Mouse (Mus musculus) hindbrain, embryonic 15.5 days (tissue): Measurements from ENCODE around the gene Plcb2. TPM values are rescaled to one million over a fixed set of nuclear protein-coding genes. Genes with fewer than 3 reads are reported as not detected.

ENCODE experiments used
- ATAC-seq: fragments of 200-750 bp; cut with Nextera tagmentation; 2 replicates; pipeline ENCODE4 v1.8.0; 2017; ENCODE audit warnings: low read depth, moderate number of reproducible peaks, moderate TSS enrichment; ENCODE audit not compliant: low FRiP score
- H3K27ac ChIP-seq: fragments of 300-500 bp; sonication (generic); replicated peaks from 2 replicates; pipeline ENCODE4 v1.5.1; 2015; ENCODE audit warnings: mild to moderate bottlenecking, inconsistent platforms
- H3K27me3 ChIP-seq: fragments of 300-500 bp; sonication (generic); 2 replicates; pipeline ENCODE4 v1.6.1; 2015; ENCODE audit warnings: control low read depth, inconsistent platforms
- H3K36me3 ChIP-seq: fragments of 300-500 bp; sonication (generic); 2 replicates; pipeline ENCODE4 v1.6.1; 2015; ENCODE audit warnings: control low read depth, inconsistent platforms
- H3K4me1 ChIP-seq: fragments of 300-500 bp; sonication (generic); replicated peaks from 2 replicates; pipeline ENCODE4 v1.6.1; 2015; ENCODE audit warnings: control low read depth, inconsistent platforms
- H3K4me2 ChIP-seq: fragments of 300-500 bp; sonication (generic); 2 replicates; pipeline ENCODE4 v1.6.1; 2015; ENCODE audit warnings: moderate library complexity, mild to moderate bottlenecking, inconsistent platforms
- H3K4me3 ChIP-seq: fragments of 300-500 bp; sonication (generic); 2 replicates; pipeline ENCODE4 v1.5.1; 2015; ENCODE audit warnings: mild to moderate bottlenecking, inconsistent platforms
- H3K9ac ChIP-seq: fragments of 300-500 bp; sonication (generic); 2 replicates; pipeline ENCODE4 v1.6.1; 2015; ENCODE audit warnings: inconsistent platforms
- H3K9me3 ChIP-seq: fragments of 300-500 bp; sonication (generic); 2 replicates; pipeline ENCODE4 v1.6.1; 2016; ENCODE audit warnings: control low read depth, inconsistent platforms
- WGBS: fragments of 180-500 bp; shearing (Covaris S2); methylation state at CpG from one replicate; pipeline ENCODE4 v1.1.7; 2015; 5-methylcytosine and 5-hydroxymethylcytosine counted together
- polyA plus RNA-seq: library from polyadenylated mRNA; unstranded; fragments of >200 nt; fragmentation: Nextera tagmentation; extraction: Ambion mirVana; gene quantifications from 2 replicates; pipeline ENCODE4 v1.2.1, GENCODE M21; 2015

Gene Plcb2
- polyA plus RNA-seq, 1 experiment from 2014 or later, result 0.80 TPM

DNA sequence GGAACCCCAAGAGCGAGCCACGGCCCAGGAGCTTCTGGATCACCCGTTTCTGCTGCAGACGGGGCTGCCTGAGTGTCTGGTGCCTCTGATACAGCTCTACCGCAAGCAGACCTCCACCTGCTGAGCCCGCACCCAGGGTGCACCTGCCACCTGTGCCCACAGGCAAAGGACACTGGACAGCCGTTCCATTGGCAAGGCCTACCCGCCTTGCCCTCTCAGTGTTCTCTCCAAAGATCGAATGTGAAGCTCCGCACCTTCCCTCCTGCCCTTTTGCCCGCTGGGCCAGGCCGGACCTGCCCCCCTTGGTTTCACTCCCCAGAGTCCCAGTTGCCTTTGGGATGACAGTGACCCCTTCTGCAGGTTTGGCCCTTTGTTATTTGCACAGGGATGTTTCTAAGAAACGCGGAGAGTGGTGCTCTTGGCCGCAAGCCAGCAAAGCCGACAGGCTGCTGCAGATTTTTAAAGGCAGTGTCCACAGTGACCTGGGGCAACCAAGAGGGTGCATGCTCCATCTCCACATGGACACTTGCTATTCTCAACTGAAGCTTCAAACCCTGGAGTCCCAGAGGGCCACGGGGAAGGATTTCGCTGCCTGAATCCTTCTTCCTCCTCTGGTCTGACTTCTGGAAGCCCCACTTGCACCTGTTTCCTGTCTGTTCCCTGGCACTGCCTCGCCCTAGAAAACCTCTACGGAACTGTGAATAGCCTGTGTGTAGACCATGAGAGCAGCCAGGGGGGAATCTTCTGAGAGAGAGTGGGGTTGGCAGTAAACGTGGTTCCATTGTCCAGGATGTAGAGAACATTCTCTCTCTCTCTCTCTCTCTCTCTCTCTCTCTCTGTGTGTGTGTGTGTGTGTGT is 31.6 kb downstream of the Plcb2 start:
- no peak for ATAC-seq
- Histone ChIP-seq H3K4me2 (no peak overlapping the region), H3K9me3 (no peaks in the 10 kb centered on the region), H3K4me1 (peaks cover 22% of the 10 kb centered on the region), H3K9ac (no peak overlapping the region), H3K36me3 (peaks cover 11% of the 10 kb centered on the region; the same call in 1 of the 2 replicates), H3K27ac (no peak overlapping the region), H3K27me3 (peaks cover 47% of the 10 kb centered on the region), H3K4me3 (no peak overlapping the region)
- WGBS, result 44% methylated on average over 21 of the region's 21 CpGs

DNA sequence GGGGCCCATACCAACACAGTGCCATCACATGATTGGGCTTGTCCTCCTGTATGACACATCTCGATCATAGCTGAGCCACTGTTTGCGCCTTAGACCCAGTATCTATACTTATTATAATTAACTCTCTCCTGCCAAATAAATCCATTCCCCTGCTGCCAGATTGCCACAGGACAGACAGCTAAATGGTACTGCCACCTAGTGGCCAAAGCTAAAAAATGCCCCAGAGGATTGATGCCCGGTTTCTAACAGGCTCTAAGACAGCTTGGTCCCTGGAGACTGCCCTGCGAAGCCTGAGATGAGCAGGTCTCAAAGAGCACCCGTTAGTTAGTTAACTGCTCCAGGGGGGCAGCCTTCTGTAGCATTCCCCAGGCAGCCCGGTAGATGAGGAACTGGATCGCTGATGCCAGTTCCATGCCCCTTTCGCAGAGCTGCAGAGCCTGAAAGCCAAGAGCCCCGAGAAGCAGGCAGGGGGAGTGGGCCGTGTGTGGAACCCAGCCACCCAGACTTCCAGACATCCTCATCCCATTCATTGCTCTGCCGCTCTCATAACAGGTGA is 32.5 kb downstream of the Plcb2 start:
- Histone ChIP-seq H3K4me3 (no peak overlapping the region), H3K9ac (no peak overlapping the region), H3K27ac (no peak overlapping the region), H3K27me3 (peaks cover 37% of the 10 kb centered on the region), H3K36me3 (peaks cover 11% of the 10 kb centered on the region; the same call in 1 of the 2 replicates), H3K9me3 (no peaks in the 10 kb centered on the region), H3K4me2 (no peak overlapping the region), H3K4me1 (peaks cover 18% of the 10 kb centered on the region)
- WGBS, result 31% methylated on average over 11 of the region's 11 CpGs
- no peak for ATAC-seq

DNA sequence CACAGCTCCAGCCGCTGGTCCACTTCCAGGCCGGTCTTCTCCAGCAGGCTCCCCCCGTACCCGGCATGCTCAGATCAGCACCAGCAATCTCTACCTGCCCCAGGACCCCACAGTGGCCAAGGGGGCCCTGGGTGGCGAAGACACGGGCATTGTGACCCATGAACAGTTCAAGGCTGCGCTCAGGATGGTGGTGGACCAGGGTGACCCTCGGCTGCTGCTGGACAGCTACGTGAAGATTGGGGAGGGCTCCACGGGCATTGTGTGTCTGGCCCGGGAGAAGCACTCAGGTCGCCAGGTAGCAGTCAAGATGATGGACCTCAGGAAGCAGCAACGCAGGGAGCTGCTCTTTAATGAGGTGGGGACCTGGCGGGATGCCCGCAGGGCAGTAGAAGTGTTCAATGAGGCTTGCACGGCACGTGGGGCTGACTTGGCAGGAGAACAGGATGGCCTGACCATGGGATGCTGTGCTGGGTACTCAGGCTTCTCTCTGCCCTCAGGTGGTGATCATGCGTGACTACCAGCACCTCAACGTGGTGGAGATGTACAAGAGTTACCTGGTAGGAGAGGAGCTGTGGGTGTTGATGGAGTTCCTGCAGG is 34.8 kb downstream of the Plcb2 start:
- no peak overlapping the region for H3K27ac ChIP-seq
- H3K36me3 ChIP-seq, result peaks cover 16% of the 10 kb centered on the region; the same call in 1 of the 2 replicates
- H3K27me3 ChIP-seq, result peaks cover 21% of the 10 kb centered on the region
- H3K9me3 ChIP-seq, result no peaks in the 10 kb centered on the region
- peaks cover 11% of the 10 kb centered on the region for H3K4me1 ChIP-seq
- H3K9ac ChIP-seq, result no peak overlapping the region
- 77% methylated on average over 19 of the region's 19 CpGs for WGBS
- no peak overlapping the region for H3K4me3 ChIP-seq
- peak; percentile 23; the same call in 1 of the 2 replicates for ATAC-seq
- H3K4me2 ChIP-seq, result no peak overlapping the region

DNA sequence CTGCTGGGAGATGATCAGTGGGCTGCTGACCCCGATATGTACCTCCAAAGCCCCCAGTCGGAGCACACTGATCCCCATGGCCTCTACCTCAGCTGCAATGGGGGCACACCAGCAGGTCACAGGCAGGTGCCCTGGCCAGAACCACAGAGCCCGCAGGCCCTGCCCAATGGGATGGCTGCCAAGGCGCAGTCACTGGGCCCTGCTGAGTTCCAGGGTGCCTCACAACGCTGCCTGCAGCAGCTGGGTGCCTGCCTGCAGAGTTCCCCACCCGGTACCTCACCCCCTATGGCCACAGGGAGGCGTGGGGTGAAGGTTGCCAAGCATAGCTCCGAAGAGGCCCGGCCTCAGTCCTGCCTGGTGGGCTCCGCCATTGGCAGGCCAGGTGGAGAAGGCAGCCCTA is 38.4 kb downstream of the Plcb2 start:
- H3K9me3 ChIP-seq, result no peaks in the 10 kb centered on the region
- no peaks in the 10 kb centered on the region for H3K4me1 ChIP-seq
- peaks cover 13% of the 10 kb centered on the region; the same call in 1 of the 2 replicates for H3K36me3 ChIP-seq
- H3K27ac ChIP-seq, result no peak overlapping the region
- H3K4me2 ChIP-seq, result no peak overlapping the region
- WGBS, result 81% methylated on average over 10 of the region's 10 CpGs
- H3K27me3 ChIP-seq, result 0 out of 2 replicates have a peak, but pooled peaks cover 3% of the 10 kb centered on the region
- H3K9ac ChIP-seq, result no peak overlapping the region
- no peak for ATAC-seq
- no peak overlapping the region for H3K4me3 ChIP-seq

DNA sequence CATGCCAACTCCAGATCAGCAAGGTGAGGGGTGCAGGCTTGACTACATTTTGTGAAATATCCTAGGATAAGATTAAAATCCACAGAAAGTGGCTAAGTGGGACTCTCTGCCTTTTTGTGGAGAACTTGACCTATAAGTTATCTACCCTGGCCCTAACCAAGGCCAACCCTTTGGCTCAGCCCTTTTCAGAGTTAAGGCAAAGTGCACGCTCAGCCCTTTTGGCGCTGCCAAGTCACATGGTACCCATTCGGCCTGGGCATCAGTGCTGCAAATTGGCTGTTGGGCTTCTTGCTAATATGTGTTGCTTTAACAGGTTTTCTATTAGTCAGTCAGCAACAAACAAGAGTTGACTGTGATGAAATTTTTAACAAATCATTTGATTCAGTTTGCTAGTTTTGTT is 40.4 kb downstream of the Plcb2 start:
- Histone ChIP-seq H3K36me3 (peaks cover 5% of the 10 kb centered on the region; the same call in 1 of the 2 replicates), H3K9me3 (no peaks in the 10 kb centered on the region), H3K27me3 (0 out of 2 replicates have a peak, but pooled peaks cover 3% of the 10 kb centered on the region), H3K9ac (no peak overlapping the region), H3K4me2 (no peak overlapping the region), H3K27ac (no peak overlapping the region), H3K4me3 (no peak overlapping the region), H3K4me1 (no peaks in the 10 kb centered on the region)
- 95% methylated on average over 3 of the region's 3 CpGs for WGBS
- ATAC-seq, result no peak

DNA sequence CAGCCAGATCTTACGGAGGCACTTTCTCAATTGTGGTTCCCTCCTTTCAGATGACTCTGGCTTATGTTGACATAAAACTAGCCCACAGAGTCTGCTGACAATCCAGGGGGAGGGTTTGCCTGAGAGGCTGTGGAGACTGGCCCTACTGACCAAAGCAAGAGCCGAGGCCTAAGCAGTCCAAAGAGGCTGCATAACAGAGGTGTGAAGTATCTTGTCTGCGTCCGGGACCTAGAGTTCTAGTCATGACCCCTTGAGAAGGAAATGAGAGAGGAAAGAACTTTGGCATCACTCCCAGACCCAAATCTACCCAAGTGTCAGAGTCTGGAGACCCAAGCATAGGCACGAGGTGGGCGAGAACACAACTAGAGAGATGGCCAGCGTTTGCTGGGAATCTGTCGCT is 41.5 kb downstream of the Plcb2 start:
- no peak overlapping the region for H3K9ac ChIP-seq
- WGBS, result 78% methylated on average over 8 of the region's 8 CpGs
- no peaks in the 10 kb centered on the region for H3K9me3 ChIP-seq
- H3K27me3 ChIP-seq, result 0 out of 2 replicates have a peak, but pooled peaks cover 3% of the 10 kb centered on the region
- H3K4me2 ChIP-seq, result no peak overlapping the region
- H3K4me1 ChIP-seq, result no peaks in the 10 kb centered on the region
- H3K4me3 ChIP-seq, result no peak overlapping the region
- ATAC-seq, result no peak
- no peak overlapping the region for H3K27ac ChIP-seq
- H3K36me3 ChIP-seq, result peaks cover 5% of the 10 kb centered on the region; the same call in 1 of the 2 replicates

DNA sequence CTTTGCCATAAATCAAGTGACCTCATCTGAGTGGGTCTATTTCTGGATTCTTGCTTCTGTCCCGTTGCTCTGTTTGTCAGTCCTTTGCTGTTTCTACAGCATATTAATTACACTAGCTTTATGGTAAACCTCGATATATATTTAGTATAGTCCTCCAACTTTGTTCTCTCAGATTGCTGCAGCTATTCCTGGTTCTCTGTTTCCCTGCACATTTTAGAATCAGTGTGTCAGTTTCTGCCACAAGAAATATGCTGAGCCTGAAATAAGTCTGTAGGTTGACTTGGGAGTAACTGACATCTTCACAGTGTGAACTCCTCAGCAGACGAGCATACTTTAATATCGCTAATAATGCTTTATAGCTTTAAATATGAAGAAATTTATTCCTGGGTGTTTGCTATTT is 43.1 kb downstream of the Plcb2 start:
- H3K9ac ChIP-seq, result no peak overlapping the region
- H3K36me3 ChIP-seq, result peaks cover 5% of the 10 kb centered on the region; the same call in 1 of the 2 replicates
- 0 out of 2 replicates have a peak, but pooled peaks cover 3% of the 10 kb centered on the region for H3K27me3 ChIP-seq
- H3K4me3 ChIP-seq, result no peak overlapping the region
- no peak for ATAC-seq
- no peaks in the 10 kb centered on the region for H3K9me3 ChIP-seq
- no peak overlapping the region for H3K4me2 ChIP-seq
- no peaks in the 10 kb centered on the region for H3K4me1 ChIP-seq
- WGBS, result 90% methylated on average over 4 of the region's 4 CpGs
- H3K27ac ChIP-seq, result no peak overlapping the region

DNA sequence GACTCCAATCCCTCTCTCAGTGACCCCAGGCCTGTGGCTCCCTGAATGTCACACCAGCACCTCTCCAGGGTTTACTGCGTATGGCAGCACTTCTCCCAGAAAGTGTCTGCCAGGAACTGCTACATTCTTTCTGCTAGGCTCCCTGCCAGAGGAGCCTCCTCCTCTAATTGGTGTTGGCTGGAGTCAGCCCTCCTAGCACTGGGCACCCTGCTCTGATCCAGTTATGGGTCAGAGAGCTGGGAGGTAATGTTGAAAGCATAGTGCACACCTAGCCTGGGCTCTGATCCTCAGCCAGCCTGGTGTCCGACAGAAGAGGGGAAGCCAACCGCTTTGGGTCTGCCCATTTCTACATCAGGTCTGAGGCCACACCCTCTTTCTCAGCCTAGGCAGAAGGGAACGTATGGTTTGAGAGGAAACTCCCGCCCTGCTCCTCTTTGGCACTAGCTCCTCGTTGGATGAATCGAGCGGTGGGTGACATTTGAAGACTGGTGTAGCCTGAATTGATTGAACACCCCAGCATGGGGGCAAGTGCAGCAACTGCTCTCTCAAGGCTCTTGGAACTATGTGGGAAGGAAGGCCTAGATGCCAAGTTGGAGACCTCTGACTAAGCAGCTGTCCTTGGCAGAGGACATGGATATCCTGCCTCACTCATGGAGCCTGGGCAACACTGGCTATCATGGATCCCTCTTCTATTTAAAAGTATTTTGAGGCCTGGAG is 45.5 kb downstream of the Plcb2 start:
- H3K9me3 ChIP-seq, result no peaks in the 10 kb centered on the region
- no peak overlapping the region for H3K27ac ChIP-seq
- no peak overlapping the region for H3K4me2 ChIP-seq
- peak; percentile 24; the same call in 1 of the 2 replicates for ATAC-seq
- H3K36me3 ChIP-seq, result no peaks in the 10 kb centered on the region; the same call in 1 of the 2 replicates
- H3K4me1 ChIP-seq, result peaks cover under 1% of the 10 kb centered on the region
- peaks cover 18% of the 10 kb centered on the region for H3K27me3 ChIP-seq
- no peak overlapping the region for H3K9ac ChIP-seq
- no peak overlapping the region for H3K4me3 ChIP-seq
- 51% methylated on average over 8 of the region's 8 CpGs for WGBS

DNA sequence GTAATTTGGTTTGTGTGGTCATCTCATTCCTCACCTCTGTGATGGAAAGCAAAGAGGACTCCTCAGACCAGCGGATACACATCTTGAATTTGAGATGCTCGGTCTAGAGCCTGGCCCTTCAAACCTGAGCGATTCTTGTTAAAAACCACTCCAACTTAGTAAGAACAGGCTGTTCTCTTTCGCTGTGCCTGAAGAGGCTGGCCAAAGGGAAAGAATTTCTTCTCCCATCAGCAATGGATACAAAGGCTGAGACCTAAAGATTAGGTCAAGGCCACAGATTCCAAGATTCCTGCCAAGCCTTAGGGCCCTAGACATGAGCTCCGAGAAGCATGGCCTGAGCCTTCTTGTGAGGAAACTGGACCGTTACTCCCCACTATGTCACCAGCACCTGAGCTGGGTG is 47.3 kb downstream of the Plcb2 start:
- Histone ChIP-seq H3K4me2 (no peak overlapping the region), H3K27ac (no peak overlapping the region), H3K27me3 (peaks cover 30% of the 10 kb centered on the region), H3K9me3 (no peaks in the 10 kb centered on the region), H3K36me3 (no peaks in the 10 kb centered on the region; the same call in 1 of the 2 replicates), H3K4me3 (no peak overlapping the region), H3K4me1 (peaks cover 14% of the 10 kb centered on the region), H3K9ac (no peak overlapping the region)
- no peak for ATAC-seq
- WGBS, result 92% methylated on average over 6 of the region's 6 CpGs

DNA sequence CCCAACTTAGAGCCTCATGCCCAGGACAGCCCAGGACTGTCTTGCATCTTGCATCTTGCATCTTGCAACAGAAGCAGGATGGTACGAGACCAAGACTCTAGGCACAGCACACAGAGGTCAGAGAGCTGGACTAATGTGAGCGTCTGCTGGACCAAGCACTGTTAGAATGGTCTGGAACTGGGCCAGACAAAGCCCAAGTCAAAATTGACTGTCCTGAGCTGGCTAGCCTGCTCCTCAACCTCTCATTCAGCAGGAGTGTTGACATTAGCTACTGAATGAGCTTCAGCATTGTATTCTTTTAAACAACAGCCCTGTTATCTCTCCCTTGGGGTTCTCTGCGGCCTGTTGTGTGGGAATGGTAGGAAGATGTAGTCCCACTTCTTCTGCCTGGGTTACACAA is 48.7 kb downstream of the Plcb2 start:
- Histone ChIP-seq H3K36me3 (no peaks in the 10 kb centered on the region; the same call in 1 of the 2 replicates), H3K4me1 (peaks cover 14% of the 10 kb centered on the region), H3K4me2 (no peak overlapping the region), H3K9me3 (no peaks in the 10 kb centered on the region), H3K4me3 (no peak overlapping the region), H3K27ac (no peak overlapping the region), H3K27me3 (peaks cover 42% of the 10 kb centered on the region), H3K9ac (no peak overlapping the region)
- WGBS, result 77% methylated on average over 3 of the region's 3 CpGs
- ATAC-seq, result no peak

DNA sequence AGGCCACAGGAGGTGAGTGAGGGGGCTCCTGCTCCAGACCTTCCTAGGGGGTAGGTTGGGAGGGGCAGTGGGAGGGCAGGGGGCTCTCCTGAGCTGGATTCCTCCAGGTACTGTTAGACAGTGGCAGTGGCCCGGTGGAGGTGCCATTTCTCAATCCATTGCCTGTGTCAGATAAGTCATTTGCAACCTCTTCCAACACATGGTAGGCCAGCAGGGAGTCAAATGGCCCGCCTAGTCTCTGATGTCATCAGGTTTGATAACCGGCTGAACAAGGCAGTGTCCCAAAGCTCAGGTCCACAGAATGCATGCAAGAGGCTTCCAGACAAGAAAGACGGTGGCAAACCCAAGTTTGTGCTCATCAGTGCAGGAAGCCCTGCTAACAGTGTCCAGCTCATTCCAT is 50.4 kb downstream of the Plcb2 start:
- no peak; the same call in 1 of the 2 replicates for ATAC-seq
- 22% methylated on average over 4 of the region's 4 CpGs for WGBS
- Histone ChIP-seq H3K36me3 (no peaks in the 10 kb centered on the region; the same call in 1 of the 2 replicates), H3K9me3 (no peaks in the 10 kb centered on the region), H3K4me1 (peaks cover 14% of the 10 kb centered on the region), H3K9ac (no peak overlapping the region), H3K27ac (no peak overlapping the region), H3K27me3 (peaks cover 47% of the 10 kb centered on the region), H3K4me3 (peak overlapping the region; percentile 46), H3K4me2 (peak overlapping the region; percentile 96)
